Mouse (Mus musculus): ENCODE data around the gene Hpca. TPM values are rescaled to one million over a fixed set of nuclear protein-coding genes. Genes with fewer than 3 reads are reported as not detected.

The Hpca gene
- polyA plus RNA-seq, 1 experiment from 2014 or later: 0.37 TPM

DNA sequence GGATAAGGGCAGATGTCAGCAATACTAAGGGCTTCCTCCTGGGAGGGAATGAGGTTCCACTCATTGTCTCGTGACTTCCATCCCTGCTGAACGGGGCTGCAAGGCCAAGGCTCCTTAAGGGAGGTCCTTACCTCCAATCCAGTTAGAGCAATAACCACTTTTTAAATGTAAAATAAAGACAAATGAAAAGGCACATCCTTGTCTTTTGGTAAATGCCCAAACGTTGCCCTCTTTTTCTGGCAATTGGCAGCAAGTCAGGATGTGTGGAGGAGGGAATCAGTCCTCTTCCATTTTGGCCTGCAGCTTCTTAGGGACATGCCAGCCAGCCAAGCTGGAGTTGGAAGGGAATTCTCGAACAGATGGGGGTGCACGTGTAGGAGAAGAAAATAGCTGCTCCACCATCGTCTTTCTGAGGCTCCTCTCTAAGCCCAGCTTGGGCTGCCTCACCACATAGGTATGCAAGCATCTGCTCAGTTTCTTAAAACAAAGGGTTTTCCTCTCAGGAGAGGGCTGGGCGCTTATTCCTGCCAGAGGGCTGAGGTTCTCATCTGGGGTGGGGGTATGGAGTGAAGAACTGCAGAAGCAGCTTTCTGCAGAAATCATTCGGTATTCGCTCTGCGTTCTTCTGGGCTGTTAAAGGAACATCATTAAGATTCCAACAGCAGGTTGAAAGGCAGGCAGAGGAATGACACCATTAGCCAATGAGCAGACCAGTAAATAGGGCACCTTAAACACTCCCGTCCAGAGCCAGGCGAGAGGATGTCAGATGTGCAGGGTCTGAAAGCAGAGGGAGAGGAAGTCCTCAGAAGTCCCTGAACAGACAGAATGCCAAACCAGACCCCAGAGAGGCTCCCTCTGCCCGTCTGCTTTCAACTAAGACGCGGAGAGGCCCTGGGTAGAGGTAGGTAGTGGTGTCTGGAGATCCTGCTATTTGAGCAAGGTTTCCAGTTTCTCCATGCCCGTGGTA lies 22.8 kb upstream of the Hpca start:
- no peak for ATAC-seq (ENCODE audit: extremely low read depth, insufficient number of reproducible peaks, low FRiP score, low TSS enrichment)
- Histone ChIP-seq H3K4me2 (no peak overlapping the region), H3K36me3 (peaks cover 17% of the 10 kb centered on the region), H3K9me3 (no peaks in the 10 kb centered on the region), H3K27ac (replicated peaks) (peak overlapping the region; percentile 60), H3K4me3 (no peak overlapping the region), H3K4me1 (peaks cover 82% of the 10 kb centered on the region), H3K9ac (peak overlapping the region; percentile 38; the same call in 1 of the 2 replicates), H3K27me3 (replicated peaks) (peaks cover 5% of the 10 kb centered on the region; the same call in 1 of the 2 replicates)
- WGBS: 51% methylated on average over 16 of the region's 16 CpGs

DNA sequence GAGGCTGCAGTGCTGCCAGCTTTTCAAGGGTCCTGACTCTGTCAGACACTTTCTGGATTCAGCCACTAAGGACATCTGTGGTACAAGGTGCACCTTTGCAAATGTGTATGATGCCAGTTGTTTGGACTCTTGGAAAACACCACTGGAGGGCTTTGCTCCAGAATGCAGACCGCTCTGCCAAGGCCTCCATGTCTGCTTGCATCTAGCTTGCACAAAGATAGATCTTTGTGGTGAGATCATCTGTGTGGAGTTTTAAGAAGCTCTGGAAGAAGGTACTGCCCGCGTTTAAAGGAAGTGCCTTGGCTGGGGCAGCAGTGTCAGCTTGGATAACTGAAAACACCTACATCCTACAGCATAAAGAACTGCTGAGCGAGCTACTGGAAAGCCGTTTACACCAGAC lies 21.7 kb upstream of the Hpca start:
- no peak overlapping the region for H3K4me2 ChIP-seq
- no peak overlapping the region for H3K27ac ChIP-seq (replicated peaks)
- H3K9me3 ChIP-seq: no peaks in the 10 kb centered on the region
- no peak for ATAC-seq (ENCODE audit: extremely low read depth, insufficient number of reproducible peaks, low FRiP score, low TSS enrichment)
- H3K27me3 ChIP-seq (replicated peaks): peaks cover 16% of the 10 kb centered on the region
- WGBS: 74% methylated on average over 5 of the region's 5 CpGs
- H3K4me3 ChIP-seq: no peak overlapping the region
- peaks cover 6% of the 10 kb centered on the region for H3K36me3 ChIP-seq
- peaks cover 84% of the 10 kb centered on the region for H3K4me1 ChIP-seq
- H3K9ac ChIP-seq: no peak overlapping the region

- H3K36me3 ChIP-seq: peaks cover 3% of the 10 kb centered on the region; the same call in 1 of the 2 replicates
- ATAC-seq (ENCODE audit: extremely low read depth, insufficient number of reproducible peaks, low FRiP score, low TSS enrichment): no peak
- 80% methylated on average over 11 of the region's 11 CpGs for WGBS
- peaks cover 26% of the 10 kb centered on the region for H3K27me3 ChIP-seq (replicated peaks)
- peak overlapping the region; percentile 33 for H3K9ac ChIP-seq
- H3K4me2 ChIP-seq: no peak overlapping the region
- H3K4me3 ChIP-seq: no peak overlapping the region
- H3K4me1 ChIP-seq: peaks cover 84% of the 10 kb centered on the region
- no peak overlapping the region for H3K27ac ChIP-seq (replicated peaks)
- no peaks in the 10 kb centered on the region for H3K9me3 ChIP-seq
These were observed 20.7 kb upstream of the Hpca start for GRCm38 (mm10) chr4:129142439-129143045.

- Histone ChIP-seq H3K4me3 (no peak overlapping the region), H3K4me1 (peaks cover 87% of the 10 kb centered on the region), H3K9me3 (no peaks in the 10 kb centered on the region), H3K9ac (peak overlapping the region; percentile 64), H3K27me3 (replicated peaks) (peaks cover 32% of the 10 kb centered on the region), H3K36me3 (peaks cover 3% of the 10 kb centered on the region; the same call in 1 of the 2 replicates), H3K27ac (replicated peaks) (peak overlapping the region; percentile 74), H3K4me2 (peak overlapping the region; percentile 35)
- WGBS: 54% methylated on average over 17 of the region's 17 CpGs
- peak; percentile 26; the same call in 1 of the 2 replicates for ATAC-seq (ENCODE audit: extremely low read depth, insufficient number of reproducible peaks, low FRiP score, low TSS enrichment)
These were observed 20.0 kb upstream of the Hpca start for GRCm38 (mm10) chr4:129141560-129142438.

DNA sequence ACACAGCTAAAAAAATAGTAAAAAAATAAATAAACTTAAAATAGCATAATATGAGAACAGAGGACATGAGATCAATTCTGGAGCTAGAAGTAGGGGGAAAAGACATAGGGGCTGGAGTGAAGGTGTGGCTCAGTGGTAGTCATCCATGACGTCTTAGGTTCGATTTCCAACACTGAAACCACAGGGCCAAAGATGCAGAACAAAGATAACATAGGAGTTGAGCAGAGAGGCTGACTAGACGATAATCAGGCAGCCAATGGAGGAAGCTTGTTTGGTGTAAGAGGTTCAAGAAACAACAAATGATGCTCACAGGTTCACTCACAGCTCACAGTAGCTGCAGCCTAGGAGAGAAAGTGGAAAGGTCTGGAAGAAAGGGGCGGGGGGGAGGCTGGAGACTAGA lies 19.0 kb upstream of the Hpca start:
- WGBS: 77% methylated on average over 4 of the region's 4 CpGs
- peaks cover 77% of the 10 kb centered on the region for H3K4me1 ChIP-seq
- H3K9ac ChIP-seq: no peak overlapping the region
- ATAC-seq (ENCODE audit: extremely low read depth, insufficient number of reproducible peaks, low FRiP score, low TSS enrichment): no peak
- peaks cover 3% of the 10 kb centered on the region; the same call in 1 of the 2 replicates for H3K36me3 ChIP-seq
- H3K4me3 ChIP-seq: no peak overlapping the region
- H3K27ac ChIP-seq (replicated peaks): peak overlapping the region; percentile 74
- no peak overlapping the region for H3K4me2 ChIP-seq
- no peaks in the 10 kb centered on the region for H3K9me3 ChIP-seq
- peaks cover 41% of the 10 kb centered on the region for H3K27me3 ChIP-seq (replicated peaks)

DNA sequence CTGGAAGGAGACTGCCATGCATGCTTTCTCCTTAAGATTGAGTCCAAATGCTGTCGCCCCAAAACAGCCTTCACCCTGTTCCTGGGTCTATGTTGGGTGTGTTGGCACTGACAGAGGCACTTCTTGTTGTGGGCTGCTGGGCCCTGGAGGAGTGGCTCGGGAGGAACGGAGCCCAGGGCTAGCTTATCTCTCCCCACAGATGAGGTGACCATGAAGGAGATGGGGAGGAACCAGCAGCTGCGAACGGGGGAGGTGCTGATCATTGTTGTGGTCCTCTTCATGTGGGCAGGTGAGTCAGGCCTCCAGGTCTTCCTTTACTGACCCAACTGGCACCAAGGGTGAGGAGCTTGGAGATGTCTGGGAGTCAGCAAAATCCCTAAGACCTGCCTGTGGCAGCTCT lies 17.8 kb upstream of the Hpca start:
- Histone ChIP-seq H3K4me2 (no peak overlapping the region), H3K27me3 (replicated peaks) (peaks cover 51% of the 10 kb centered on the region), H3K9ac (no peak overlapping the region), H3K27ac (replicated peaks) (no peak overlapping the region), H3K9me3 (no peaks in the 10 kb centered on the region), H3K4me1 (peaks cover 71% of the 10 kb centered on the region), H3K36me3 (peaks cover 3% of the 10 kb centered on the region; the same call in 1 of the 2 replicates), H3K4me3 (no peak overlapping the region)
- 60% methylated on average over 5 of the region's 5 CpGs for WGBS
- no peak for ATAC-seq (ENCODE audit: extremely low read depth, insufficient number of reproducible peaks, low FRiP score, low TSS enrichment)

DNA sequence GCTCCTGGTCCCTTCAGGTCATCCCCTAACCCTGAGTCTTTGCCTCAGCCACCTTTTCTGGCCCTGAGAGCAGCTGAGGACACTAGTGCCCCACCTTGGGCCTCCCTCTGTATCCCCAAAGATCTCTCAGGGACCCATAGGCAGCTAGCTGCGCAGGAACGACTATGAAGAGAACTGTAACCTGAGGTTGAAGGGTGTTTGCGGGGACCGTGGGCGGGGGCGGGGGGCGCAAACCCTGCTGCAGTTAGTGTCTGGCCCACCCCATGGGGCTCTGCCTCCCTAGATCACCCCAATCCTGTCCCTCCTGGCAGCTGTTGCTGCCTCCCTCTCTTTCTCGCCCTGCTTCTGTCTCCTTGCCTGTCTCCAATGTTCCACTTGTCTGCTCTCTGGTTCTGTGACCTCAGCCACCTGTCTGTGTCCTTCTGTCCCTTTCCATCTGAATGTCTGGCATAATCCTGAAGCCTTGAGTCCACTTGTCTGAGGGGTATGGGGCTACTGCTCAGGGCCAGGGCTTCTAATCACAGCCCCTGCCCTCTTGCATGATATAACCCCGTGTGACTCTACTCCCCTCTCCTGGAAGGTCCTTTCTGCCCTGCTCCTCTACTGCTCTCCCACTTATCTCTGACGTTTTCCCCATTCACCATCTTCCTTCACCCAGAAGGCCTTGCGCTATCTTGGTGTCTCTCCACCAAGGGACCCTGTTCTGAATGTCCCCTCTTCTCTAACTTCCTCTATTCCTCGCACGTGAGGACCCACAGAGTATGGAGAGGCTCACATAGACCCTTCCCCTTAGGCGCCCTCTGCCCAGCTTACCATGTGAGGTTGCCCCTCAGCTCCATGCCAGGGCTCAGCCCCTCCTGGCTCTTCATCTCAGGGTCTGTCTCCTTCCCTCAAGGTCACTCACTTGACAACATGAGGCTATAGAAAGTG lies 15.8 kb upstream of the Hpca start:
- peaks cover 53% of the 10 kb centered on the region for H3K27me3 ChIP-seq (replicated peaks)
- H3K4me3 ChIP-seq: peak overlapping the region; percentile 67
- peaks cover 55% of the 10 kb centered on the region for H3K4me1 ChIP-seq
- 47% methylated on average over 14 of the region's 14 CpGs for WGBS
- peak overlapping the region; percentile 36 for H3K27ac ChIP-seq (replicated peaks)
- no peaks in the 10 kb centered on the region for H3K36me3 ChIP-seq
- ATAC-seq (ENCODE audit: extremely low read depth, insufficient number of reproducible peaks, low FRiP score, low TSS enrichment): no peak
- H3K9ac ChIP-seq: peak overlapping the region; percentile 88
- peak overlapping the region; percentile 90 for H3K4me2 ChIP-seq
- H3K9me3 ChIP-seq: no peaks in the 10 kb centered on the region

GRCm38 (mm10) chr4:129136579-129137391 lies 14.9 kb upstream of the Hpca start, which contains the start of gene Fndc5:
TSS of gene Fndc5 (plus strand) at chr4:129136999.
- H3K9ac ChIP-seq: peak within 1 kb of the TSS; percentile 88
- ATAC-seq (ENCODE audit: extremely low read depth, insufficient number of reproducible peaks, low FRiP score, low TSS enrichment): 0 out of 2 replicates have a peak, but pooled peaks have one; percentile 18
- peak within 1 kb of the TSS; percentile 67 for H3K4me3 ChIP-seq
- H3K4me2 ChIP-seq: peak within 1 kb of the TSS; percentile 90
- H3K9me3 ChIP-seq: no peaks in the 10 kb centered on the region
- H3K4me1 ChIP-seq: peaks cover 47% of the 10 kb centered on the region
- WGBS: 2% methylated on average over 36 of the region's 80 CpGs
- peak within 1 kb of the TSS; percentile 36 for H3K27ac ChIP-seq (replicated peaks)
- H3K27me3 ChIP-seq (replicated peaks): peaks cover 61% of the 10 kb centered on the region
- H3K36me3 ChIP-seq: no peaks in the 10 kb centered on the region

DNA sequence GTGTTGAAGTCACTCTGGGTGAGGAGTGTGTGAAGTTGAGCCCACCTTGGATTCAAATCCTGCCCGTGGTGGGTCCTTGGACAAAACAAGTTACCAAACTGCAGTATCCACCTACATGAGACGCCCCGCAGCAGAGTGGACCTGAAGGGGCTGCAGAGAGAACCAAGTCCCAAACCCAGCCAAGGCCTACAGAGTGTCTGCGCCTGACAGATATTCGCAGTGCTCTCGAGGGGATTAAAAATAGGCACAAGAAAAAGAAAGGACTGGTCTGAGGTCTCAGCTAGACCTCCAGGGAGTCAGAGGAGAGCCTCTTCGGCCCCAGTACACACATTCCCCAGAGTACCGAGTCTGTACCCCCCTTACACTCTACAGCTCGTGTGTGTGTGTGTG lies 14.3 kb upstream of the Hpca start:
- 32% methylated on average over 9 of the region's 9 CpGs for WGBS
- no peak for ATAC-seq (ENCODE audit: extremely low read depth, insufficient number of reproducible peaks, low FRiP score, low TSS enrichment)

More for the DNA sequence above, 14.3 kb upstream of the Hpca start:
- Histone ChIP-seq H3K27me3 (replicated peaks) (peaks cover 67% of the 10 kb centered on the region), H3K4me1 (peaks cover 41% of the 10 kb centered on the region), H3K4me3 (peak overlapping the region; percentile 67), H3K4me2 (peak overlapping the region; percentile 90), H3K27ac (replicated peaks) (no peak overlapping the region), H3K9ac (peak overlapping the region; percentile 88), H3K36me3 (no peaks in the 10 kb centered on the region), H3K9me3 (no peaks in the 10 kb centered on the region)
